Mouse (Mus musculus): ENCODE measurements around the gene Ints13. TPM values are rescaled to one million over a fixed set of nuclear protein-coding genes. Genes with fewer than 3 reads are reported as not detected.

Gene Ints13
- polyA plus RNA-seq (2014; fragmentation: Nextera tagmentation; extraction: Ambion mirVana): 98.5 and 100 TPM in 2 replicates

DNA sequence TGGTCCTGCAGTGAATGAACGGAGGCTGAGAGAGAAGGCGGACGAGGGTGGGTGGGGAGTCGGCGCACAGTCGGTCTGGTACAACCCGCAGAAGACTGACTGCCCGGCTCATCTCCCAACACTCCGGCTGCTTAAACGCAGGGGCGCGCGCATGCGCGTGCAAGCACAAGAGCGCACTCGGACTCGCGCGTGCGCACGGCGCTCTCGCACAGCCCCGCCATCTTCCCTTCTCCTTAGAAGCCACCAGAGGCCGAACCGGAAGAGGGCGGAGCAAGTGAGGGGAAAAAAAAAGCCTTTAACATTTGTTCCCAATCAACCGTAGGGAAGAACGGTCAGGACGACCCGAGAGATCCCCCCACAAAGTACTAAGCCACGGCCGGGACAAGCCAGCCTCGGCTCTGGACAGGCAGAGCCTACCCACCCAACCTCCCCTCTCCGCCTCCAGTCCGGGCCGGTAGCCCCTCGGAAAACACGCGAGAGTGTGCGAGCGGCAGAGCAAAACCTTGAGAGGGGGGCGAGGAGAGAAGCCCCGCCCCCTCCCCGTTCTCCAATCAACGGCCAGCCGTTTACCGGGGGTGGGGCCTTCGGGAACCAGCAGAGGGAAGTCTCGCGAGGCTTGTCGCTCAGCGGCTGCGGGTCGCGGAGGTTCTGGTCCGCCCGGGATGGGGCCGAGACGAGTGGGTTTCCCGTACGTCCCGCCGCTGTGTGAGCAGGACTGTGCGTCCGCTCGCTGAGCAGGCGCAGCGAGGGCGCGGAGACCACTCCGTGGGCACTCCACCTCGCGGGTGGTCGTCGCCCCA lies at the start of gene Ints13:
Gene Ints13 (minus strand): TSS at position 526 of the 800 bp plus-strand sequence.
- H3K4me1 ChIP-seq (ENCODE audit: control insufficient read depth, insufficient read depth, low read length): peaks cover 11% of the 10 kb centered on the region; the same call in 1 of the 2 replicates
- peak within 1 kb of the TSS; percentile 73 for H3K4me2 ChIP-seq (ENCODE audit: low read depth, severe bottlenecking)
- peak within 1 kb of the TSS; percentile 96 for H3K4me3 ChIP-seq (ENCODE audit: low read depth, low read length)
- under 1% methylated on average over 76 of the region's 77 CpGs for WGBS
- H3K9ac ChIP-seq (ENCODE audit: low read length): peak within 1 kb of the TSS; percentile 95
- H3K36me3 ChIP-seq (ENCODE audit: control insufficient read depth, insufficient read depth, low read length): 0 out of 2 replicates have a peak, but pooled peaks cover 2% of the 10 kb centered on the region
- H3K9me3 ChIP-seq (ENCODE audit: control insufficient read depth, low read length): no peaks in the 10 kb centered on the region
- peak within 1 kb of the TSS; percentile 70 for H3K27ac ChIP-seq (replicated peaks; ENCODE audit: low read depth, low read length)
- ATAC-seq (ENCODE audit: insufficient number of reproducible peaks, low FRiP score, low TSS enrichment, low read depth) (peak; percentile 94), DNase-seq (ENCODE audit: low spot score) (peak; percentile 97)
- H3K27me3 ChIP-seq (ENCODE audit: control insufficient read depth, insufficient read depth, low read length): no peaks in the 10 kb centered on the region

DNA sequence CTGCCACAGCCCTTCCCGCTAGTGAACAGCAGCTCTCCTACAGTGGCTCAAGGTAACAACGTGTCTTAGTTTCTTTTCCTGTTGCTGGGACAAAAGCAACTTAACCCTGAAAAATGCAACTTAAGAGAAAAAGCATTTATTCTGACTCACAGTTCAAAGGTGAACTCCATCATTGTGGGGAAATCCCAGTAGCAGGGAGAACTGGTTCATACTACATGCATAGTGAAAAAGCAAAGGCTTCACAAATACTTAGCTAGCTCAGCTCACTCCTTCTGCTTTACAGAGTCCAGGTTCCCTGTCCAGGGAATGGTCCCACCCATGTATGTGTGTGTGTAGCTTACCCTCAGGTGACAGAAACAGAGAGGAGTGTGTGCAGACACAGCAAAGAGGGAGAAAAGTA lies 39.0 kb upstream of the Ints13 start:
- no peak for DNase-seq (ENCODE audit: low spot score)
- no peak overlapping the region for H3K9ac ChIP-seq (ENCODE audit: low read length)
- WGBS: 92% methylated on average over 2 of the region's 2 CpGs
- no peaks in the 10 kb centered on the region for H3K4me1 ChIP-seq (ENCODE audit: control insufficient read depth, insufficient read depth, low read length)
- peaks cover 2% of the 10 kb centered on the region; the same call in 1 of the 2 replicates for H3K36me3 ChIP-seq (ENCODE audit: control insufficient read depth, insufficient read depth, low read length)
- no peak overlapping the region for H3K4me3 ChIP-seq (ENCODE audit: low read depth, low read length)
- no peak overlapping the region for H3K4me2 ChIP-seq (ENCODE audit: low read depth, severe bottlenecking)
- H3K27me3 ChIP-seq (ENCODE audit: control insufficient read depth, insufficient read depth, low read length): no peaks in the 10 kb centered on the region
- no peaks in the 10 kb centered on the region for H3K9me3 ChIP-seq (ENCODE audit: control insufficient read depth, low read length)
- H3K27ac ChIP-seq (replicated peaks; ENCODE audit: low read depth, low read length): no peak overlapping the region
- ATAC-seq (ENCODE audit: insufficient number of reproducible peaks, low FRiP score, low TSS enrichment, low read depth): no peak

DNA sequence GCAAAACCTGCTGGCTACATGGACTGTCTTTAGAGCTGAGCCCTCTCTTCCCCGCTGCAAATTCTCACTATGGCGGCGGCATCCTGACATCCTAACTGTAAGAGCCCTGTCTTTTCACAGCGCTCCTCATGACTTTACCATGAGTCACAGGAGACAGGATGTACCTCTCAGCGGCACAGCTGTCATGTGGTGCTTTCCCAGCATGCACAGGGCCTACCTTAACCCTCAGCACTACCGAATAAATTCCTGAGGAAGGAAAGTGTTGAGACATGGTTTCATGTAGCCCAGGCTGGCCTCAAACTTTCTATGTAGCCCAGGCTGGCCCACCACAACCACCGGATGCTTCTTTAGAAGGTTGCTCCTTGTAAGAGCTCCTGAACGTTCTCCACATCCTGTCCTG lies 38.3 kb upstream of the Ints13 start:
- ATAC-seq (ENCODE audit: insufficient number of reproducible peaks, low FRiP score, low TSS enrichment, low read depth) (no peak), DNase-seq (ENCODE audit: low spot score) (no peak)
- no peak overlapping the region for H3K4me2 ChIP-seq (ENCODE audit: low read depth, severe bottlenecking)
- H3K27me3 ChIP-seq (ENCODE audit: control insufficient read depth, insufficient read depth, low read length): no peaks in the 10 kb centered on the region
- no peaks in the 10 kb centered on the region for H3K9me3 ChIP-seq (ENCODE audit: control insufficient read depth, low read length)
- H3K36me3 ChIP-seq (ENCODE audit: control insufficient read depth, insufficient read depth, low read length): peaks cover 2% of the 10 kb centered on the region; the same call in 1 of the 2 replicates
- WGBS: 90% methylated on average over 8 of the region's 8 CpGs
- no peak overlapping the region for H3K4me3 ChIP-seq (ENCODE audit: low read depth, low read length)
- H3K27ac ChIP-seq (replicated peaks; ENCODE audit: low read depth, low read length): no peak overlapping the region
- H3K9ac ChIP-seq (ENCODE audit: low read length): no peak overlapping the region
- no peaks in the 10 kb centered on the region for H3K4me1 ChIP-seq (ENCODE audit: control insufficient read depth, insufficient read depth, low read length)

- H3K4me1 ChIP-seq (ENCODE audit: control insufficient read depth, insufficient read depth, low read length): no peaks in the 10 kb centered on the region
- H3K27me3 ChIP-seq (ENCODE audit: control insufficient read depth, insufficient read depth, low read length): no peaks in the 10 kb centered on the region
- no peak overlapping the region for H3K4me3 ChIP-seq (ENCODE audit: low read depth, low read length)
- peaks cover 5% of the 10 kb centered on the region for H3K36me3 ChIP-seq (ENCODE audit: control insufficient read depth, insufficient read depth, low read length)
- H3K9me3 ChIP-seq (ENCODE audit: control insufficient read depth, low read length): no peaks in the 10 kb centered on the region
- ATAC-seq (ENCODE audit: insufficient number of reproducible peaks, low FRiP score, low TSS enrichment, low read depth) (no peak), DNase-seq (ENCODE audit: low spot score) (no peak)
- no peak overlapping the region for H3K27ac ChIP-seq (replicated peaks; ENCODE audit: low read depth, low read length)
- H3K4me2 ChIP-seq (ENCODE audit: low read depth, severe bottlenecking): no peak overlapping the region
- 90% methylated on average over 5 of the region's 5 CpGs for WGBS
- no peak overlapping the region for H3K9ac ChIP-seq (ENCODE audit: low read length)
These were observed 36.9 kb upstream of the Ints13 start for GRCm38 (mm10) chr6:146614541-146614940.

- H3K9me3 ChIP-seq (ENCODE audit: control insufficient read depth, low read length): no peaks in the 10 kb centered on the region
- no peak for ATAC-seq (ENCODE audit: insufficient number of reproducible peaks, low FRiP score, low TSS enrichment, low read depth)
- H3K4me2 ChIP-seq (ENCODE audit: low read depth, severe bottlenecking): no peak overlapping the region
- no peaks in the 10 kb centered on the region for H3K4me1 ChIP-seq (ENCODE audit: control insufficient read depth, insufficient read depth, low read length)
- H3K9ac ChIP-seq (ENCODE audit: low read length): no peak overlapping the region
- WGBS: 92% methylated on average over 5 of the region's 5 CpGs
- H3K36me3 ChIP-seq (ENCODE audit: control insufficient read depth, insufficient read depth, low read length): peaks cover 6% of the 10 kb centered on the region
- H3K27me3 ChIP-seq (ENCODE audit: control insufficient read depth, insufficient read depth, low read length): no peaks in the 10 kb centered on the region
- H3K4me3 ChIP-seq (ENCODE audit: low read depth, low read length): no peak overlapping the region
- no peak for DNase-seq (ENCODE audit: low spot score)
- H3K27ac ChIP-seq (replicated peaks; ENCODE audit: low read depth, low read length): no peak overlapping the region
These were observed 36.3 kb upstream of the Ints13 start for GRCm38 (mm10) chr6:146613907-146614306.

DNA sequence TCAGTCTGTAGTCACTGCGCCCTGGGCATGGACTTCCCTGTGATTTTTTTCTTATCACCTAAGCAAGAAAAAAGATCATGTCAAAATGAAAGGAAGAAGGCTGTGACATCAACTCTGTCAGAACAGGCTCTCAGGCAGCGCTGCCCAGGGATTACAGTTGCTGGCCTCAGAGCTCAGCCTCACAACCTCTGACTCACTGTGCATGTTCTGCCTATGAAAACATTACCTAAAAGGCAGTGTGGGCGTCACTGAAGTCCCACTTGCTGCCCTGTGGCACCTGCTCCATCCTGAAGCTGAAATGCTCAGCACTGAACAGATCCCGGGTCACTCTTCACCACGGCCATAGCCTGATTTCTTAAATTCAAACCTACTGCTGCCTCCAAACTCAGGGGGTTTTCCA lies 35.1 kb upstream of the Ints13 start:
- ATAC-seq (ENCODE audit: insufficient number of reproducible peaks, low FRiP score, low TSS enrichment, low read depth) (no peak), DNase-seq (ENCODE audit: low spot score) (no peak)
- Histone ChIP-seq H3K4me2 (ENCODE audit: low read depth, severe bottlenecking) (no peak overlapping the region), H3K36me3 (ENCODE audit: control insufficient read depth, insufficient read depth, low read length) (peaks cover 7% of the 10 kb centered on the region; the same call in 1 of the 2 replicates), H3K4me3 (ENCODE audit: low read depth, low read length) (no peak overlapping the region), H3K9ac (ENCODE audit: low read length) (no peak overlapping the region), H3K9me3 (ENCODE audit: control insufficient read depth, low read length) (no peaks in the 10 kb centered on the region), H3K4me1 (ENCODE audit: control insufficient read depth, insufficient read depth, low read length) (no peaks in the 10 kb centered on the region), H3K27ac (replicated peaks; ENCODE audit: low read depth, low read length) (no peak overlapping the region), H3K27me3 (ENCODE audit: control insufficient read depth, insufficient read depth, low read length) (no peaks in the 10 kb centered on the region)
- WGBS: 95% methylated on average over 5 of the region's 5 CpGs

GRCm38 (mm10) chr6:146611897-146612296 lies 34.3 kb upstream of the Ints13 start:
- Histone ChIP-seq H3K9me3 (ENCODE audit: control insufficient read depth, low read length) (no peaks in the 10 kb centered on the region), H3K9ac (ENCODE audit: low read length) (no peak overlapping the region), H3K4me1 (ENCODE audit: control insufficient read depth, insufficient read depth, low read length) (no peaks in the 10 kb centered on the region), H3K4me2 (ENCODE audit: low read depth, severe bottlenecking) (no peak overlapping the region), H3K36me3 (ENCODE audit: control insufficient read depth, insufficient read depth, low read length) (peaks cover 7% of the 10 kb centered on the region; the same call in 1 of the 2 replicates), H3K27ac (replicated peaks; ENCODE audit: low read depth, low read length) (no peak overlapping the region), H3K27me3 (ENCODE audit: control insufficient read depth, insufficient read depth, low read length) (no peaks in the 10 kb centered on the region), H3K4me3 (ENCODE audit: low read depth, low read length) (no peak overlapping the region)
- DNase-seq (ENCODE audit: low spot score) (no peak), ATAC-seq (ENCODE audit: insufficient number of reproducible peaks, low FRiP score, low TSS enrichment, low read depth) (no peak)
- WGBS: 95% methylated on average over 7 of the region's 7 CpGs

GRCm38 (mm10) chr6:146611385-146611784 lies 33.8 kb upstream of the Ints13 start:
- H3K4me3 ChIP-seq (ENCODE audit: low read depth, low read length): no peak overlapping the region
- no peaks in the 10 kb centered on the region for H3K27me3 ChIP-seq (ENCODE audit: control insufficient read depth, insufficient read depth, low read length)
- peaks cover 7% of the 10 kb centered on the region; the same call in 1 of the 2 replicates for H3K36me3 ChIP-seq (ENCODE audit: control insufficient read depth, insufficient read depth, low read length)
- H3K9ac ChIP-seq (ENCODE audit: low read length): no peak overlapping the region
- H3K27ac ChIP-seq (replicated peaks; ENCODE audit: low read depth, low read length): no peak overlapping the region
- H3K4me2 ChIP-seq (ENCODE audit: low read depth, severe bottlenecking): no peak overlapping the region
- 91% methylated on average over 6 of the region's 6 CpGs for WGBS
- no peaks in the 10 kb centered on the region for H3K9me3 ChIP-seq (ENCODE audit: control insufficient read depth, low read length)
- ATAC-seq (ENCODE audit: insufficient number of reproducible peaks, low FRiP score, low TSS enrichment, low read depth) (no peak), DNase-seq (ENCODE audit: low spot score) (no peak)
- H3K4me1 ChIP-seq (ENCODE audit: control insufficient read depth, insufficient read depth, low read length): no peaks in the 10 kb centered on the region
